Mouse (Mus musculus): ENCODE measurements at regions not wholly inside any gene's neighbourhood (a gene's known extent, or its start where the extent isn't known, plus 50 kb on each side); places are given as distances from the start of the nearest gene placed in this dataset.

- peak; percentile 25 for DNase-seq
- intact Hi-C loops (cut with DNase I), result no loop called here
Measured at GRCm38 (mm10) chr5:9954652-9955051, 229.7 kb upstream of the Grm3 start.

- no peak for DNase-seq
- intact Hi-C loops (cut with DNase I), result no loop called here
Measured at GRCm38 (mm10) chr5:9938746-9939145, 213.8 kb upstream of the Grm3 start.

GRCm38 (mm10) chr5:9912936-9913335 lies 188.0 kb upstream of the Grm3 start:
- DNase-seq, result no peak
- intact Hi-C loops (cut with DNase I), result no loop called here

GRCm38 (mm10) chr5:9911783-9912182 lies 186.8 kb upstream of the Grm3 start:
- no peak for DNase-seq
- intact Hi-C loops (cut with DNase I), result no loop called here

GRCm38 (mm10) chr5:9911089-9911473 lies 186.1 kb upstream of the Grm3 start:
- no peak for DNase-seq
- intact Hi-C loops (cut with DNase I), result no loop called here

- intact Hi-C loops (cut with DNase I), result no loop called here
Measured at GRCm38 (mm10) chr5:9910452-9911088, 185.6 kb upstream of the Grm3 start.

GRCm38 (mm10) chr5:9895297-9895696 lies 170.3 kb upstream of the Grm3 start:
- intact Hi-C loops (cut with DNase I), result no loop called here
- no peak for DNase-seq

More at GRCm38 (mm10) chr5:9910452-9911088, 185.6 kb upstream of the Grm3 start:
- DNase-seq, result no peak

GRCm38 (mm10) chr5:9878063-9878462 lies 153.1 kb upstream of the Grm3 start:
- intact Hi-C loops (cut with DNase I), result no loop called here
- no peak for DNase-seq

- intact Hi-C loops (cut with DNase I), result no loop called here
- DNase-seq, result no peak
Measured at GRCm38 (mm10) chr5:9869091-9869490, 144.1 kb upstream of the Grm3 start.

GRCm38 (mm10) chr5:9829750-9830149 lies 104.8 kb upstream of the Grm3 start:
- DNase-seq, result no peak
- intact Hi-C loops (cut with DNase I), result no loop called here

GRCm38 (mm10) chr5:9801707-9802106 lies 76.7 kb upstream of the Grm3 start:
- no peak for DNase-seq
- intact Hi-C loops (cut with DNase I), result no loop called here

GRCm38 (mm10) chr5:9781107-9781506 lies 56.1 kb upstream of the Grm3 start:
- intact Hi-C loops (cut with DNase I), result no loop called here
- DNase-seq, result no peak

Data from left cerebral cortex, postnatal 4 days (tissue).